Mouse (Mus musculus): ENCODE measurements around the gene Marveld1. TPM values are rescaled to one million over a fixed set of nuclear protein-coding genes. Genes with fewer than 3 reads are reported as not detected.

Gene Marveld1
- polyA plus RNA-seq, 1 experiment from 2014 or later: 5.6 TPM

DNA sequence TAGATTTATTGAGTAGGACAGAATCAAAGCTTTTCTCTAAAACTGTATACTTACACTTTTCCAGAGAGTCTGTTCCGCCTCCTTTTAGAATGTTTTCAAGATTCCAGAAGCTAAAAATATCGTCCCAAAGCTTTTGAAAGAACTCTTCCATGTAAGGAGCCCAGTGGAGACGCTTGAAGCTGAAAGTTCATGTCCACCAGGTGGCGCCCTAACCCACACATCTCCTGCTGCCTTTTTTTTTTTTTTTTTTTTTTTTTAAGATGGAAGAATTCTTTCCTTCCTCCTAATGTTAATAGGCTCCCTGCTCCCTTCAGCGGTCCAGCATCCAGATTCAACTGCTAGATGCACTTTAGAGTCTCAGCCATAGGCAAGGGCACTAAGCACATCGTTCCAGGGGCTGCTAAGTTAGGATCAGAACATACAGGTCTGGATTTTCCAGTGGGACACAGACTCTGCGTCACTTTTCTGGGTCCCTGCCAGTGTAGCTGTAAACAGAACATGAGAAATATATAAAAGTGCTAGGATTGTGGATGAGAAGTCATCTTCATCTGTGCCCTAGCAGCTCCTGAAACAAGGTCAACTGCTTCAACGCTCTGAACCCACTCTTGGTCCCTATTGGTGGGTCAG, 2.5 kb upstream of the Marveld1 start:
- H3K9me3 ChIP-seq (replicated peaks): no peaks in the 10 kb centered on the region
- peaks cover 15% of the 10 kb centered on the region for H3K27me3 ChIP-seq (ENCODE audit: low read depth, poor library complexity, severe bottlenecking)
- no peak overlapping the region for H3K4me3 ChIP-seq
- H3K4me1 ChIP-seq: peaks cover 27% of the 10 kb centered on the region
- H3K36me3 ChIP-seq: 0 out of 2 replicates have a peak, but pooled peaks cover 2% of the 10 kb centered on the region
- H3K27ac ChIP-seq: no peak overlapping the region
- peak; percentile 90 for DNase-seq (ENCODE audit: low spot score)
- WGBS: 31% methylated on average over 8 of the region's 8 CpGs

DNA sequence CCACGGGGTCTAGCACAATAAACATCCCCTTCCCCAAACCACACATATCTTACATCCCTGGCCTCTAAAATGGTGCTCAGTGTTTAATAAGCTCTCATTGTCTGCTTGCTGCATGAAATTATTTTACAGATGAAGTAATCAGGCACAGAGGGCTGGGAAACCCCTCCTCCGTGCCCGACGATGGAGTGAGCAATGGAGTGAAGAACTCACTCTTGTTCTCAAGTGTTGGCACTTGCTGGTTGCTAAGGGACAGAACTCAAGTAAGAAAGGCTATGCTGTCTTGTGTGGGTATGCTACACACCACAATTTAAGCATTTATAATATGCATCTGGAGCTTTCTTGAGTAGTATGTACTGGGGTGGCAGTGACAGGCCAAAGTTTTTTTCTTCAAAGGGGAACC, 2.0 kb upstream of the Marveld1 start:
- Histone ChIP-seq H3K27ac (no peak overlapping the region), H3K9me3 (replicated peaks) (no peaks in the 10 kb centered on the region), H3K4me3 (no peak overlapping the region), H3K36me3 (0 out of 2 replicates have a peak, but pooled peaks cover 2% of the 10 kb centered on the region), H3K27me3 (ENCODE audit: low read depth, poor library complexity, severe bottlenecking) (peaks cover 16% of the 10 kb centered on the region), H3K4me1 (peaks cover 30% of the 10 kb centered on the region)
- DNase-seq (ENCODE audit: low spot score): no peak
- WGBS: 74% methylated on average over 4 of the region's 4 CpGs

DNA sequence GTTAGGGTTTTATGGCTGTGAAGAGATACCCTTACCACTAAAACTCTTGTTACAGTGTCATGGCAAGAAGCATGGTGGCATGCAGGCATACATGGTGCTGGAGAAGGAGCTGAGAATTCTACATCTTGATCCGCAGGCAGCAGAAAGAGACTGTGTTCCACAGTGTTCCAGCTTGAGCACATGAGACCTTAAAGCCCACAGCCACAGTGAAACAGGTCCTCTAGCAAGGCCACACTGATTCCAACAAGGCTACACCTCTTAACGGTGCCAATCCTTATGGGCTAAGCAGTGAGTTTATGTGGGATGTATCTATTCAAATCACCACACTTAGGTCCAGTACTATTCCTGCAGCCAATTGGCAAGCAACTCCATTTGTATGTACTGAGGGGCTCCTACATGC, 1.5 kb upstream of the Marveld1 start:
- Histone ChIP-seq H3K27ac (no peak overlapping the region), H3K4me1 (peaks cover 34% of the 10 kb centered on the region), H3K27me3 (ENCODE audit: low read depth, poor library complexity, severe bottlenecking) (peaks cover 16% of the 10 kb centered on the region), H3K4me3 (no peak overlapping the region), H3K36me3 (peaks cover 3% of the 10 kb centered on the region; the same call in 1 of the 2 replicates), H3K9me3 (replicated peaks) (no peaks in the 10 kb centered on the region)
- WGBS: 93% methylated on average over 2 of the region's 2 CpGs
- DNase-seq (ENCODE audit: low spot score): no peak

DNA sequence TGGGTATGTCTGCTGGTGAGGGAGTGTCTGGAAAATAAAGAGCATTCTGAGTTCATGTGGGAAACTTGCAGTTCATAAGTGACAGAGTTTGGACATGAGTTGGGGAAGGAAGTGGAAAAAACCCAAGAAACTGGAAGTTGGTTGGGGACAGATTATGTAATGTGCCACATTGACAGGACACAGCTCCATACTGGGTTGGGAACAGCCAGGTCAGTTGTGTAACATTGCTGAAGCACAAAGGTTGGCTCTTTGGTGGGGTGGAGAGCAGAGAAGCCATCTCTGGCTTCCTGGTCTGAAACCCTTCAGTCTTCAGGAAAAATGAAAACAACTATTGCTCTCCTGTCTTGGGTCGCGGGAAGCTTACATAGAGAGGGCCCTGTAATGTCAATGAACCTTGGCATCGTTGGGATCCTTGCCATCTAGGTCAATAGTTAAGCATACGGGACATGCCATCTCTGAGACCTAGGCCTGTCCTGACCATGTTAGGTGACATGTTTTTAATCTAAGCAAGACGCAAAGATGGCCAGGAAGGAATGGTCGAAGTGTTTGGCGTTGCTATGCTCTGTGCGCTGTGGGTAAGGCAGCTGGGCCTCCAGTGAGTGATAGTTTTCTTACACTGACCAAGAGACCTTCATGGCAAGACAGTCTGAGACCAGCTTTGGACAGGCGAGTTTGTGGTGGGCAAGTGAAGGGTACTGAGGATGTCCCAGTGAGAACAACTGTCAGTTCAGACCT, 757 bp upstream of the Marveld1 start:
- WGBS: 91% methylated on average over 9 of the region's 9 CpGs
- H3K27me3 ChIP-seq (ENCODE audit: low read depth, poor library complexity, severe bottlenecking): peaks cover 16% of the 10 kb centered on the region
- H3K4me1 ChIP-seq: peaks cover 37% of the 10 kb centered on the region
- peak overlapping the region; percentile 91 for H3K27ac ChIP-seq
- H3K4me3 ChIP-seq: peak overlapping the region; percentile 82
- no peaks in the 10 kb centered on the region for H3K9me3 ChIP-seq (replicated peaks)
- H3K36me3 ChIP-seq: peaks cover 10% of the 10 kb centered on the region
- DNase-seq (ENCODE audit: low spot score): no peak

DNA sequence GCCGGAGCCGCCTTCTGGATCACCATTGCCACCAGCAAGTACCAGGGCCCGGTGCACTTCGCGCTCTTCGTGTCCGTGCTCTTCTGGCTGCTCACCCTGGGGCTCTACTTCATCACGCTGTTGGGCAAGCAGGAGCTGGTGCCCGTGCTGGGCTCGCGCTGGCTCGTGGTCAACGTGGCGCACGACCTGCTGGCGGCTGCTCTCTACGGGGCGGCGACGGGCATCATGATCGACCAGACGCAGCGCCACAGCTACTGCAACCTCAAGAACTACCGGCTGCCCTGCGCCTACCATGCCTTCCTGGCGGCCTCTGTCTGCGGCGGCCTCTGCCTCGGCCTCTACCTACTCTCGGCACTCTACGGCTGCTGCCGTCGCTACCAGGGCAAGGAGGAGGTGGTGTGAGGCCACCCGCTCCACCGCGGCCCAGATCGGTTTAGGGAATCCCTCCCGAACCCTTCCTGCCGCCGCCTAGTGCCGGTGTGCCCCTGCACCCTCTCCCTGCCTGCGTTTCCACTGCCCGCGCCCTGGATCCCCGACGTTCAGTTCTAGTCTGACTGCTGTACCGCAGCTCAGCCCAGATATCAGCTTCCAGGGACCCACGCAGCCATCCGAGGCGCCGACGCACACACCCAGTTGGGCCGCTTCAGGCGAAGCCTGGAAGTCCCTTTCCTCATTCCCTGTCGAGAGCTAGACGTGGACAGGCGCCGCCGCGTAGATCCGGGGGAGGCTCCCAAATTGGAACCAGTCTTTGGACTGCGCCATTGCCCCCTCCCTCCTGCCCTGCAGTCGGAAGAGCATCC, 769 bp downstream of the Marveld1 start:
- peaks cover 16% of the 10 kb centered on the region for H3K27me3 ChIP-seq (ENCODE audit: low read depth, poor library complexity, severe bottlenecking)
- H3K4me1 ChIP-seq: peaks cover 45% of the 10 kb centered on the region
- WGBS: under 1% methylated on average over 63 of the region's 63 CpGs
- H3K27ac ChIP-seq: peak overlapping the region; percentile 91
- peak; percentile 78 for DNase-seq (ENCODE audit: low spot score)
- H3K36me3 ChIP-seq: peaks cover 10% of the 10 kb centered on the region
- no peaks in the 10 kb centered on the region for H3K9me3 ChIP-seq (replicated peaks)
- peak overlapping the region; percentile 82 for H3K4me3 ChIP-seq

DNA sequence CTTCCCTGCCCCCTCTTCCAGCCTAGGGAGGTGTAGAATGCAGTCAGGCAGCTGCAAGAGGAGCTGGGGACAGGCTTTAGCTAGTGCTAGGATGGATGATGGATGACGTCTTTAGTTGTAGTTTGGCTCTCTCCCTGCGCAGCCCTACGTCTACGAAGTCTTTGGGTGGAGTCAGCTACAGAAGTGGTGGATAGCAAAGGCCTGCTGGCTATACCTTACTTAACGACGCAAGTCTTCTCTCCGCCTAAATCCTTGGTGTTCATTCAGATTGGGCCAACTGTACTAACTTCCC, 1.3 kb downstream of the Marveld1 start:
- peak overlapping the region; percentile 82 for H3K4me3 ChIP-seq
- peaks cover 16% of the 10 kb centered on the region for H3K27me3 ChIP-seq (ENCODE audit: low read depth, poor library complexity, severe bottlenecking)
- WGBS: 16% methylated on average over 7 of the region's 7 CpGs
- H3K27ac ChIP-seq: peak overlapping the region; percentile 91
- peaks cover 45% of the 10 kb centered on the region for H3K4me1 ChIP-seq
- no peaks in the 10 kb centered on the region for H3K9me3 ChIP-seq (replicated peaks)
- H3K36me3 ChIP-seq: peaks cover 10% of the 10 kb centered on the region
- DNase-seq (ENCODE audit: low spot score): no peak

DNA sequence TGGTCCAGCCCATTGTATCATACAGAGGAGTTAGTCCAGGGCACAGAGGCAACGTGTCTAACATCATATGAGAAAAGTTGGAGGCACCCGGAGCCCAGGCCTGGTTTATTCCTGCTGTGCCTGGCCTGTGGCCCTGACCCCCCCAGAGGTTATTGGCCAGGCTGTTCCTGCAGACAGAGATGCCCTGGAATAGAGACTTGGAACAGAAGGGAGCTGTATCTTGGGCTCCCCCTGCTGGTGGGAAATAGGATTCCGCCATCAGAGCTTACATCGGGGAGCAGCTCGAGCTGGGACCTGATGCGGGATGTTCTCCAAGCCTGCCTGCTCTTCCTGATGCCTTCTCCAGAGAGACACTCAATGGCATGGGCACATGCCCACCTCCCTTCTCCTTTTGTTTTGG, 4.8 kb downstream of the Marveld1 start:
- Histone ChIP-seq H3K4me1 (peaks cover 41% of the 10 kb centered on the region), H3K27me3 (ENCODE audit: low read depth, poor library complexity, severe bottlenecking) (peaks cover 16% of the 10 kb centered on the region), H3K9me3 (replicated peaks) (no peaks in the 10 kb centered on the region), H3K36me3 (peaks cover 10% of the 10 kb centered on the region), H3K4me3 (no peak overlapping the region), H3K27ac (no peak overlapping the region)
- WGBS: 6% methylated on average over 6 of the region's 6 CpGs
- DNase-seq (ENCODE audit: low spot score): peak; percentile 87

DNA sequence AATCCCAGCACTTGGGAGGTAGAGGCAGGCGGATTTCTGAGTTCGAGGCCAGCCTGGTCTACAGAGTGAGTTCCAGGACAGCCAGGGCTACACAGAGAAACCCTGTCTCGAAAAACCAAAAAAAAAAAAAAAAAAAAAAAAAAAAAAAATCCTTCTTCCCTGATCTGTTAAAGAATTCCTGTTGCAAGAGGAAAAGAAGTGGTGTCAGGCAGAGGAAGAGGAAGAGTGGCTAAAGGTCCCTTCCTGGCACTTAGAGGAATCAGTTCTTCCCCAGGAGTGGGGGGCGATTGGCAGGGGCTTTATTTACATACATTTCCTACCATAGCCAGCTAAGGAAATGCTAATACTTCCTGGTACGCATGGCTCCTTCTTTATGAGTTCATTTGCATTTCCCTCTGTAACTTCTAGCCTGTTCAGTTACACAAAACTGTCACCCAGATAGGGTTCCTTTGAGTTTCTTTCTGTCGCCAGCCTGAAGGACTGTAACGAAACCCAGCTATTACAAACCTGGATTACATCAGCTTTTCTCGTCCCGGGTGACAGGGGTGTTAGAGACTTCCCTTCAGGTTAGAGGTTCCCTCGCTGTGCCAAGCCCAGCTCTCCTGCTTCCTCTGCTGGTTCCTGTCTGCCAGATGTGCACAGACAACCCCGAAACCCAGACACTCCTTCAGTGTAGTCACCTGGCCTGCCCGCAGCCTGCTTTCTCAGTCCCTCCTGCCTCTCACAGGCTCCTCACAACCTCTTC, 10.5 kb downstream of the Marveld1 start:
- Histone ChIP-seq H3K4me1 (peaks cover 11% of the 10 kb centered on the region; the same call in 1 of the 2 replicates), H3K27me3 (ENCODE audit: low read depth, poor library complexity, severe bottlenecking) (no peaks in the 10 kb centered on the region), H3K4me3 (no peak overlapping the region), H3K9me3 (replicated peaks) (no peaks in the 10 kb centered on the region), H3K36me3 (no peaks in the 10 kb centered on the region), H3K27ac (peak overlapping the region; percentile 39)
- no peak for DNase-seq (ENCODE audit: low spot score)
- 54% methylated on average over 12 of the region's 12 CpGs for WGBS

DNA sequence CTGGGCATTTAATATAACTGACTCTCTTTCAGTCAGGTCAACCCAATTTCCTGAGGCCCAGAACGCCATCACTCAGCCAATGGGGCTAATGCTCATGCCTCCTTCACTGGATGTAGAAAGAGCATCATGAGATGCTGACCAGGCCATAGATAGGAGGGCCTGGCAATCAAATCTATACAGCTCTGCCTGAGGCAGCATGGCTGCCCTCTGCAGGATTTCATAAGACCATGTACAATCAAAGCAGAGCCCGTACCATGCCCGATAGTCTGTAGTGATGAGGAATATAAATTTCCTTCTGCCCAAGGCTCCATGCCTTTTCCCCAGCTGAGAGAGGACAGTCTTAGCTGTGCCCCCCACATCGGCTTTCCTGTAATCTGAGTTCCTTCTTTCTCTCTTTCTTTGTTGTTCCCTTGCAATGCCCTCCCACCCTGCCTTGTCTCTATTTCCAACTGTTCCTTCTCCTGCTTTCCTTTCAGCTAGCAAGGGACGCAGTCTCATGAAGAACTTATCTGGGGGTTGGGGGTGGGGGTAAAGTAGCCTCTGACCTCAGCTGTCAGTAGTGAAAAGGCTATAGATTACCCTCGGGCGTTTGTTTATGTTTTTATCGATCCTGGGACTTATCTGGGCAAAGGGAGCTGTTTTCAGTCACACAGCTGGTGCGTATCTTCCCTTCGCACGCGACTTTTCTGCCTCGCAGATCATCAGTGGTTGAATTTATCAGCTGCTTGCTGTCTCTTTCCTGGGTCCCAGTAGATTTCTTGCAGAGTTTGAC, 11.2 kb downstream of the Marveld1 start:
- DNase-seq (ENCODE audit: low spot score): no peak
- peak overlapping the region; percentile 39 for H3K27ac ChIP-seq

DNA sequence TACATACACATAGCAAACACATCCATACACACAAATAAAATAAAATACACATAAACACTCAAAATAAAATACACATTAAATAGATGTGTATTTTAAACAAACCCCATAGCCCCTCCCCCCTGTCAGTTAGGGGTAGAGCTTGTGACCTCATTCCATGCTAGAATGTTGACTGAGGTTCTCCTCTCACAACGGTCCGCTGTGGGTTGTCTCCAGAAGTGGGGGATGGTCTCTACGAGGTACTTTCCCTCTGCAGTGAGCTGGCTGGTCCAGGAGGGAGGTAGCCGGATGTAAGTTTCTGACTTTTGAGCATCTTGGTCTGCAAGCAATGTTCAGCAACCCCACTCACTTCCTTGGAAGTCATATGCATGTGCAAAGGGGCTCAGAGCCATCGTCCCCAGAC, 16.6 kb downstream of the Marveld1 start, which contains the start of gene Zfyve27:
Gene Zfyve27, plus strand, starts transcription at position 188 of the 400 bp plus-strand sequence.
- no peaks in the 10 kb centered on the region for H3K9me3 ChIP-seq (replicated peaks)
- no peaks in the 10 kb centered on the region for H3K36me3 ChIP-seq
- H3K27ac ChIP-seq: no peak within 1 kb of the TSS
- H3K4me3 ChIP-seq: no peak within 1 kb of the TSS
- DNase-seq (ENCODE audit: low spot score): no peak
- WGBS: 82% methylated on average over 5 of the region's 5 CpGs
- peaks cover 9% of the 10 kb centered on the region; the same call in 1 of the 2 replicates for H3K4me1 ChIP-seq
- H3K27me3 ChIP-seq (ENCODE audit: low read depth, poor library complexity, severe bottlenecking): peaks cover 28% of the 10 kb centered on the region

More for the DNA sequence above, 11.2 kb downstream of the Marveld1 start:
- no peaks in the 10 kb centered on the region for H3K27me3 ChIP-seq (ENCODE audit: low read depth, poor library complexity, severe bottlenecking)
- WGBS: 50% methylated on average over 13 of the region's 13 CpGs
- H3K36me3 ChIP-seq: no peaks in the 10 kb centered on the region
- H3K4me3 ChIP-seq: no peak overlapping the region
- no peaks in the 10 kb centered on the region for H3K9me3 ChIP-seq (replicated peaks)
- peaks cover 11% of the 10 kb centered on the region; the same call in 1 of the 2 replicates for H3K4me1 ChIP-seq

DNA sequence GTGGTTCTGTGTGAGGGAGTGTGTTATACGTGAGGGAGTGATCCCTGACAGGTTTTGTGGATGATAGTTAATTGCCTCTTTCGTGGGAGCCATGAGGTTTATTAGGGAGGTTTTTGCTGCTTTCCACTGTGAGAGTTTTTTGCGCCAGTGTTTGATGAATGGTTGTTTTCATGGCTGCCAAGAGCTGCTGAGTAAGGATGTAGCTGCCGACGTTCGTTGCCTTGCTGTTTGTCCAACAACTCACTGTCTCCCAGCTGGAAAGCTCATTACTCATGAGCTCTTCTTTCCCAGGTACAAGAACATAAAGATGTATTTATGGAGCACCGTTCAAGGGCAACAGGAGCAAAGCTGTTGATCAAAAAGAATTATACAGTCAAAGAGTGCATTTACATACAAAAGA, 17.0 kb downstream of the Marveld1 start:
- H3K4me3 ChIP-seq: no peak overlapping the region
- H3K27ac ChIP-seq: no peak overlapping the region
- WGBS: 53% methylated on average over 7 of the region's 7 CpGs
- peaks cover 32% of the 10 kb centered on the region for H3K27me3 ChIP-seq (ENCODE audit: low read depth, poor library complexity, severe bottlenecking)
- no peak for DNase-seq (ENCODE audit: low spot score)
- no peaks in the 10 kb centered on the region for H3K36me3 ChIP-seq
- H3K4me1 ChIP-seq: peaks cover 9% of the 10 kb centered on the region; the same call in 1 of the 2 replicates
- no peaks in the 10 kb centered on the region for H3K9me3 ChIP-seq (replicated peaks)

DNA sequence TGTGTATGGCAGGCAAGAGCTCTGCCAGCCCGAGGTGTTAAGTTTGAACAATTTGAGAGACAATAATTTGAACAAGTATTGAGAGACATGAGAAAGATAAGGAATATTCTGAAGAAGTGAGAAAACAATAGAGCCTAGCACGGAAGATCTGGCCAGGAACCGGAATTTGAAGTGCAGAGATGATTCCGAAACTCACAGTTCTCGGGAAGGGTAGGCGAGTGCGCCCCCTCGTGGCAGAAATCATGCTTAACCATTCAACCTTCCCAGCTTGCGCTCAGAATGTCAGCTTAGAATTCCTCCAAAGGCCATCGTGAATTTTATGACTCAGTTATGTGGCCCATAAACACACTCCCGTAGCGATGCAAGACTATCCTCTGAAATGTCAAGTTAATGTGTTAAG, 18.9 kb downstream of the Marveld1 start:
- WGBS: 5% methylated on average over 12 of the region's 12 CpGs
- Histone ChIP-seq H3K4me1 (peaks cover 13% of the 10 kb centered on the region), H3K27ac (no peak overlapping the region; the same call in 1 of the 2 replicates), H3K27me3 (ENCODE audit: low read depth, poor library complexity, severe bottlenecking) (peaks cover 39% of the 10 kb centered on the region), H3K9me3 (replicated peaks) (no peaks in the 10 kb centered on the region), H3K36me3 (no peaks in the 10 kb centered on the region), H3K4me3 (peak overlapping the region; percentile 29)
- peak; percentile 94 for DNase-seq (ENCODE audit: low spot score)

Data from limb, embryonic 10.5 days (tissue).